8 mouse cellular contexts compared by ENCODE assay signal in genomic region chr9:95405946-95406570, GRCm38 (mm10). TPM values are rescaled to one million over a fixed set of nuclear protein-coding genes. Genes with fewer than 3 reads are reported as not detected.
DNase-seq lines count a peak whose midpoint lies in the region; ATAC-seq lines count a peak whose summit lies in the region.

No protein-coding gene starts in this region.

- DNase-seq in heart, adult 11 months, result peak; percentile 92
- DNase-seq in heart, adult 8-10 months (ENCODE audit: low spot score), result no peak
- DNase-seq in R1 (ENCODE audit: low read depth, low spot score), result peak; percentile 57
- peak; percentile 76 for DNase-seq in embryonic facial prominence, embryonic 10.5 days (ENCODE audit: low spot score)
- DNase-seq in kidney, postnatal 14 days, result peak; percentile 33
- DNase-seq in midbrain, embryonic 11.5 days (ENCODE audit: low spot score, missing footprints), result no peak
- peak; percentile 12 for DNase-seq in testis, postnatal 14 days (ENCODE audit: low spot score)

- peaks cover 41% of the 10 kb centered on the region for H3K27me3 ChIP-seq in embryonic facial prominence, embryonic 10.5 days (replicated peaks; ENCODE audit: low read depth, poor library complexity, severe bottlenecking)
- peaks cover 35% of the 10 kb centered on the region for H3K27me3 ChIP-seq in heart, embryonic 13.5 days (replicated peaks)
- H3K27me3 ChIP-seq in midbrain, embryonic 11.5 days (ENCODE audit: control insufficient read depth, insufficient read depth, low read length), result no peaks in the 10 kb centered on the region; the same call in 1 of the 2 replicates

- peaks cover 37% of the 10 kb centered on the region for H3K4me1 ChIP-seq in embryonic facial prominence, embryonic 10.5 days
- peaks cover 22% of the 10 kb centered on the region for H3K4me1 ChIP-seq in heart, embryonic 13.5 days
- peaks cover 12% of the 10 kb centered on the region; the same call in 1 of the 2 replicates for H3K4me1 ChIP-seq in midbrain, embryonic 11.5 days (ENCODE audit: control insufficient read depth, insufficient read depth, low read length)

- ATAC-seq in heart, embryonic 13.5 days (ENCODE audit: extremely low read depth, insufficient number of reproducible peaks, low FRiP score, low TSS enrichment), result 0 out of 2 replicates have a peak, but pooled peaks have one; percentile 9
- ATAC-seq in midbrain, embryonic 11.5 days (ENCODE audit: low FRiP score), result peak; percentile 43

- H3K4me2 ChIP-seq in heart, embryonic 13.5 days, result peak overlapping the region; percentile 99
- H3K4me2 ChIP-seq in midbrain, embryonic 11.5 days, result peak overlapping the region; percentile 94

- H3K36me3 ChIP-seq in embryonic facial prominence, embryonic 10.5 days (replicated peaks), result 0 out of 2 replicates have a peak, but pooled peaks cover 2% of the 10 kb centered on the region
- H3K36me3 ChIP-seq in heart, embryonic 13.5 days, result no peaks in the 10 kb centered on the region
- no peaks in the 10 kb centered on the region for H3K36me3 ChIP-seq in midbrain, embryonic 11.5 days (ENCODE audit: control insufficient read depth, insufficient read depth, low read length)

- H3K27ac ChIP-seq in embryonic facial prominence, embryonic 10.5 days (replicated peaks), result peak overlapping the region; percentile 88
- peak overlapping the region; percentile 63 for H3K27ac ChIP-seq in heart, embryonic 13.5 days (replicated peaks)
- peak overlapping the region; percentile 51; the same call in 1 of the 2 replicates for H3K27ac ChIP-seq in midbrain, embryonic 11.5 days (ENCODE audit: low read depth, low read length)

- H3K9me3 ChIP-seq in embryonic facial prominence, embryonic 10.5 days, result no peaks in the 10 kb centered on the region
- no peaks in the 10 kb centered on the region for H3K9me3 ChIP-seq in heart, embryonic 13.5 days
- no peaks in the 10 kb centered on the region for H3K9me3 ChIP-seq in midbrain, embryonic 11.5 days (ENCODE audit: control insufficient read depth, low read length)

- under 1% methylated on average over 72 of the region's 72 CpGs for WGBS in embryonic facial prominence, embryonic 10.5 days
- under 1% methylated on average over 65 of the region's 72 CpGs for WGBS in heart, embryonic 13.5 days
- under 1% methylated on average over 61 of the region's 72 CpGs for WGBS in midbrain, embryonic 11.5 days

- H3K9ac ChIP-seq in heart, embryonic 13.5 days, result peak overlapping the region; percentile 85
- H3K9ac ChIP-seq in midbrain, embryonic 11.5 days (ENCODE audit: low read length), result peak overlapping the region; percentile 85

- peak overlapping the region; percentile 82 for H3K4me3 ChIP-seq in embryonic facial prominence, embryonic 10.5 days
- H3K4me3 ChIP-seq in heart, embryonic 13.5 days, result peak overlapping the region; percentile 79
- peak overlapping the region; percentile 74 for H3K4me3 ChIP-seq in midbrain, embryonic 11.5 days (ENCODE audit: low read depth, low read length)

RNA-seq across cellular contexts. Expression of gene Chst2, which starts 0.5 kb away (rescaled TPM):
- total RNA-seq in heart, adult 8-10 months (2022), result 1 to 10 TPM in 3 of 4 experiments, under 1 TPM in 1; 0.95 to 1.2 (median 1.0) TPM
- 3.4 and 3.9 TPM in 2 replicates for polyA plus RNA-seq in embryonic facial prominence, embryonic 10.5 days (2016; fragmentation: Nextera tagmentation; extraction: Ambion mirVana)
- 1.8 and 1.9 TPM in 2 replicates for polyA plus RNA-seq in heart, embryonic 13.5 days (2015; fragmentation: Nextera tagmentation; extraction: Ambion mirVana)
- 8.2 and 8.4 TPM in 2 replicates for polyA plus RNA-seq in midbrain, embryonic 11.5 days (2014; fragmentation: Nextera tagmentation; extraction: Ambion mirVana)

Comparison
In these comparisons a context has a peak if more than half of its experiments do, and no peak if none do; other contexts are left out.
1. DNase-seq: peak in heart, adult 11 months (single experiment), R1 (single experiment), embryonic facial prominence, embryonic 10.5 days (single experiment), kidney, postnatal 14 days (single experiment) and testis, postnatal 14 days (single experiment); none in heart, adult 8-10 months (single experiment) and midbrain, embryonic 11.5 days (single experiment).
2. Peak in every context shown above with its lines, with median percentiles within 50 percentile points of each other: H3K27ac ChIP-seq and H3K4me3 ChIP-seq.